Mouse (Mus musculus) liver, postnatal 0 days (tissue): Measurements from ENCODE around the gene Itpr1. TPM values are rescaled to one million over a fixed set of nuclear protein-coding genes. Genes with fewer than 3 reads are reported as not detected.

Experiments
- ATAC-seq: fragments of 200-750 bp; cut with Nextera tagmentation; 2 replicates; pipeline ENCODE4 v1.8.0; 2017; ENCODE audit warnings: mild to moderate bottlenecking, moderate library complexity
- DNase-seq: peaks from one replicate; pipeline ENCODE4 v3.0.0-alpha.2; 2016
- H3K27ac ChIP-seq: fragments of 300-500 bp; sonication (generic); 2 replicates; pipeline ENCODE4 v1.5.1; 2014; ENCODE audit warnings: antibody characterized with exemption, moderate library complexity, mild to moderate bottlenecking, low read depth
- H3K27me3 ChIP-seq: fragments of 300-500 bp; sonication (generic); 2 replicates; pipeline ENCODE4 v1.6.1; 2014; ENCODE audit warnings: low read length, control low read depth, mixed read lengths; ENCODE audit not compliant: insufficient read depth
- H3K36me3 ChIP-seq: fragments of 300-500 bp; sonication (generic); replicated peaks from 2 replicates; pipeline ENCODE4 v1.6.1; 2014; ENCODE audit warnings: mild to moderate bottlenecking, control low read depth, low read length, moderate library complexity, mixed read lengths; ENCODE audit not compliant: insufficient read depth
- H3K4me1 ChIP-seq: fragments of 300-500 bp; sonication (generic); 2 replicates; pipeline ENCODE4 v1.6.1; 2014; ENCODE audit warnings: antibody characterized with exemption, mild to moderate bottlenecking, control low read depth; ENCODE audit not compliant: insufficient read depth
- H3K4me2 ChIP-seq: fragments of 300-500 bp; sonication (generic); 2 replicates; pipeline ENCODE4 v1.6.1; 2014; ENCODE audit warnings: low read depth, mild to moderate bottlenecking, low read length, moderate library complexity, mixed read lengths
- H3K4me3 ChIP-seq: fragments of 300-500 bp; sonication (generic); 2 replicates; pipeline ENCODE4 v1.5.1; 2014; ENCODE audit warnings: low read depth, low read length
- H3K9ac ChIP-seq: fragments of 300-500 bp; sonication (generic); replicated peaks from 2 replicates; pipeline ENCODE4 v1.6.1; 2014; ENCODE audit warnings: mild to moderate bottlenecking, moderate library complexity
- H3K9me3 ChIP-seq: fragments of 300-500 bp; sonication (generic); 2 replicates; pipeline ENCODE4 v1.6.1; 2016; ENCODE audit warnings: mild to moderate bottlenecking, control low read depth, low read length, mixed read lengths
- CTCF ChIP-seq: sonication (generic); IDR thresholded peaks from 2 replicates; pipeline ENCODE4 v1.5.1; 2016; ENCODE audit warnings: antibody characterized with exemption, low read depth
- EP300 ChIP-seq: IDR thresholded peaks from 2 replicates; pipeline ENCODE4 v1.6.1; 2016; ENCODE audit warnings: antibody characterized with exemption, low read depth, mild to moderate bottlenecking
- WGBS: fragments of 180-500 bp; shearing (Covaris S2); extraction: QIAGEN DNeasy Blood & Tissue Kit; methylation state at CpG from one replicate; pipeline ENCODE4 v1.1.7; 2014; ENCODE audit not compliant: insufficient replicate concordance; 5-methylcytosine and 5-hydroxymethylcytosine counted together
- polyA plus RNA-seq: library from polyadenylated mRNA; unstranded; fragments of >200 nt; fragmentation: Nextera tagmentation; extraction: Ambion mirVana; gene quantifications from 2 replicates; pipeline ENCODE4 v1.2.1, GENCODE M21; 2015

Gene Itpr1
- polyA plus RNA-seq, 1 experiment from 2014 or later = 2.9 TPM

DNA sequence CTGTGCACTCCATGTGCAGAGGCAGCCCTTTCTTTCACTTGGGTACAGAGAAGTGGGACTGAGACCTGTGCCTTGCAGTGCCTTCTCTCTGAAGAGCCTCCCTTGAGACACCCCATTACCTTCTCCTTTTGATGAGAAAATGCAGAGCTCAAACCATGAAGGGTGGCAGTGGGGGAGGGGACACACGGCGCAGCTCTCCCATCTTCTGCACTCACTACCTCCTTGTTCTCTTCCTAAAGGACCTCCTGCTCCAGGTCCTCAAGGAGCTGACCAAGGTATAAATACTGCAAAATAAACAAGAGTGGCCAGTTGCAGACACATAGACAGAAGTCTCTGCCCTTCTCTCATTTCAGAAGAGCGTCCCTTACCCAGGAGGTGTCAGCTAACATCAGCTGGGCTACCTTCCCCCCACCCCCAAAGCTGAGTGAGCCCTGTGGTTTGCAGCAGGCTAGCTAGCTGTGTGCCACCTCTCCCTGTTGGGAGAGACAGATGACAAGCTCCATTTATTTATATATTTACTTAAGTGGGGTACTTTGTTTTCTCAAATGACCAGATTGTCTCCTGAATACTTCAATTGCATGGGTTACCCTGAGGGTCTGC is 255.4 kb downstream of the Itpr1 start:
- Histone ChIP-seq H3K4me1 (peaks cover 16% of the 10 kb centered on the region), H3K9ac (no peak overlapping the region), H3K27me3 (no peaks in the 10 kb centered on the region), H3K4me3 (no peak overlapping the region), H3K36me3 (no peaks in the 10 kb centered on the region; the same call in 1 of the 2 replicates), H3K9me3 (no peaks in the 10 kb centered on the region), H3K4me2 (no peak overlapping the region), H3K27ac (no peak overlapping the region)
- ATAC-seq (no peak), DNase-seq (no peak)
- 59% methylated on average over 3 of the region's 3 CpGs for WGBS
- no peak for TF ChIP-seq CTCF
- TF ChIP-seq EP300 = no peak

DNA sequence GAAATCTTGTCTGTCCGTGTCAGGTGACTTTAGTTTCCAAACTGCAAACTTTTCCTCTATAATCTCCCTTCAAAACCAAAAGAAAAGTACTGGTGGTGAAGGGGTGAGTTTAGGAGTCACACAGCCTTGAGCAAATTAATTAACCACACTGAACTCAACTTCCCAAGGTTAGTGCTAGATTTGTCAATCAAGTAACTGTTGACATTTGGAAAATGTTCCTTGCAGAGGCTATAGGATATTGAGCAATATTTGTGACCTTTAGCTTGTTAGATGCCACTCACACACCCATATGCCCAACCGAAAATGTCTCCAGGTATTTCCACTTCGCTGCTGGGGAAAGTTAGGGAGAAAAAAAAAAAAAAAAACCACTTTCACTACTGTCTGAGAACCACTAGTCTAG is 259.0 kb downstream of the Itpr1 start:
- WGBS = 50% methylated on average over 3 of the region's 3 CpGs

DNA sequence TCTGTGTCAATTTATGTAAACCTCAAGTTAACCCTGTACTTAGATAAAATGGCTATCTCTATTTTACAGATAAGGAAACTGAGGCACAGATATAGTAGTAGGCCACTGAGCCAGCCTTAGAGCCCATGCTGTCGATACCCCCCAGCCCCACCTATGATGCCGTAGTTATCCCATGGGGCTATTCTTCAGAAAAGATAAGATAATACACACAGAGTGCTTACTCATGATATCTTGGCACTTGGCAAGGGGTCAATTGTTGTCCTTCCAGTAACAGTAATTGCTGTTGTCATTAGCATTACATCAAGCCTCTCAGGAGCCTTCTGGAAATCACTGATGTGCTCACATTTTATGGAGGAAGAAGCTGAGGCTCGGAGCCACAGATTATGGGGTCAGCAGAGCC is 259.9 kb downstream of the Itpr1 start:
- DNase-seq = no peak
- no peak overlapping the region for H3K4me3 ChIP-seq
- no peak overlapping the region for H3K9ac ChIP-seq
- H3K4me2 ChIP-seq = no peak overlapping the region
- no peak for TF ChIP-seq CTCF
- TF ChIP-seq EP300 = no peak
- H3K36me3 ChIP-seq = peaks cover 2% of the 10 kb centered on the region; the same call in 1 of the 2 replicates
- peaks cover 28% of the 10 kb centered on the region for H3K4me1 ChIP-seq
- ATAC-seq = no peak
- H3K27me3 ChIP-seq = no peaks in the 10 kb centered on the region
- WGBS = 56% methylated on average over 3 of the region's 3 CpGs
- no peak overlapping the region for H3K27ac ChIP-seq
- no peaks in the 10 kb centered on the region for H3K9me3 ChIP-seq

More for the DNA sequence above, 259.0 kb downstream of the Itpr1 start:
- peak; percentile 77 for TF ChIP-seq EP300
- no peak for TF ChIP-seq CTCF
- H3K4me1 ChIP-seq = peaks cover 20% of the 10 kb centered on the region
- no peak overlapping the region for H3K4me3 ChIP-seq
- peak overlapping the region; percentile 26; the same call in 1 of the 2 replicates for H3K9ac ChIP-seq
- no peaks in the 10 kb centered on the region for H3K9me3 ChIP-seq
- H3K36me3 ChIP-seq = no peaks in the 10 kb centered on the region; the same call in 1 of the 2 replicates
- ATAC-seq = peak; percentile 84
- H3K27ac ChIP-seq = peak overlapping the region; percentile 72
- H3K27me3 ChIP-seq = no peaks in the 10 kb centered on the region
- H3K4me2 ChIP-seq = peak overlapping the region; percentile 38
- DNase-seq = no peak

DNA sequence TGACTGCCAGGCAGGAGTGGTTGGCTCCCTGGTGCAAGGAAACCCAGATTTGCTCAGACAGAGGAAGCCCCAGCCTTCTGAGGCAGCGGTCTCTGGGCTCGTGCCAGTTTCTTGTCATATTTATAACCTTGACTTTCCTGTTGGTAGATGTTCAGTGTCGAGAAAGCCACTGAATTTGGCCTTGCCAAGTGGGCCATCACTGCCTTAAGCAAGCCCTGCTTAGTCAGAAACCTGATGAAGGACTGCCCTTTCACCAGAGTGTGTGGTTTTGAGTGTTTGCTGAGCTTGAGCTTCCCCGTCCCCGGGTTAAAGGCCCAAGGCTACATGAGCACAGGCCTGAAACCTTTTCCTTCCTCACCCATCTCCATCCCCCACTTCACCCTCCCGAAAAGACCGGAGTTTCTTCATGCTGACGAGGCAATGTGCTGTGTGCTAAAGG is 263.9 kb downstream of the Itpr1 start:
- Histone ChIP-seq H3K27me3 (no peaks in the 10 kb centered on the region), H3K27ac (peak overlapping the region; percentile 82), H3K36me3 (peaks cover 10% of the 10 kb centered on the region), H3K4me2 (no peak overlapping the region), H3K4me1 (peaks cover 16% of the 10 kb centered on the region), H3K9ac (no peak overlapping the region), H3K4me3 (no peak overlapping the region), H3K9me3 (no peaks in the 10 kb centered on the region)
- TF ChIP-seq CTCF (no peak), EP300 (0 out of 2 replicates have a peak, but pooled peaks have one; percentile 23)
- WGBS = 24% methylated on average over 8 of the region's 8 CpGs
- DNase-seq = peak; percentile 45
- ATAC-seq = peak; percentile 66

DNA sequence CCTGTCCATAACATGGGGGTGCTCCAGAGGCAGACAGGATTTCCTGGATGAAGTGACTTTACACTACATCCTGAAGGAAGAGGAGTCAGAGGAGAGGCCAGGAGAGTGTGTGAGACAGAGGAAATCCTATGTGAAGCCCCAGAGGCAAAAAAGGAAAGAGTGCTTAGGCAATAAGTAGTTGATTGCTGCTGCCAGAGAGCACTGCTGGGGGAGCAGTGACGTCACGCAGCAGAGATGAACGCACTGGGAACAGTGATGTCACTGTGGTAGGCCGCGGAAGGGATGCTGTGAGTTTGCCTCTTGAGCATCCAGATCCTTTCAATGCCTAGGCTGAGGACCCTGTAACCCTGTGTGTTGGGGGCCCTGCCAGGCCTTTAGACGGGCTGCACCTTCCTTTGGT is 264.7 kb downstream of the Itpr1 start:
- 76% methylated on average over 6 of the region's 6 CpGs for WGBS
- peak overlapping the region; percentile 82 for H3K27ac ChIP-seq
- ATAC-seq = peak; percentile 14; the same call in 1 of the 2 replicates

DNA sequence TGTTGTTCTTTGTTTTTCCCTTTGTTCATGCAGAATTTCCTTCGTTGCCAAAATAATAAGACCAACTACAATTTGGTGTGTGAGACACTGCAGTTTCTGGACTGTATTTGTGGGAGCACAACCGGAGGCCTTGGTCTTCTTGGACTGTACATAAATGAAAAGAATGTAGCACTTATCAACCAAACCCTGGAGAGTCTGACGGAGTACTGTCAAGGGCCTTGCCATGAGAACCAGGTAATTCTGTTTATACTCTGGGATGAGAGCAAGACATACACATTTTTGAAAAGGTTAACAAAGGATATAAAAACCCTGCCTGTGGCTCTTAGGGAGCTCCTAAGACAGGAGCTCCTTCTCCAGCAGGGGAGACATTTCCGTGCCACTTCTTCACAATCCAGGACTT is 268.3 kb downstream of the Itpr1 start:
- Histone ChIP-seq H3K4me2 (no peak overlapping the region), H3K27me3 (no peaks in the 10 kb centered on the region), H3K4me1 (peaks cover 12% of the 10 kb centered on the region), H3K4me3 (no peak overlapping the region), H3K9ac (no peak overlapping the region), H3K9me3 (no peaks in the 10 kb centered on the region), H3K27ac (no peak overlapping the region), H3K36me3 (peaks cover 10% of the 10 kb centered on the region)
- TF ChIP-seq CTCF = no peak
- TF ChIP-seq EP300 = no peak
- whole genome bisulfite sequencing = 81% methylated on average over 4 of the region's 4 CpGs
- ATAC-seq = no peak
- no peak for DNase-seq

More for the DNA sequence above, 264.7 kb downstream of the Itpr1 start:
- Histone ChIP-seq H3K4me3 (no peak overlapping the region), H3K27me3 (no peaks in the 10 kb centered on the region), H3K9ac (no peak overlapping the region), H3K4me2 (0 out of 2 replicates have a peak overlapping the region, but pooled peaks have one; percentile 9), H3K4me1 (peaks cover 13% of the 10 kb centered on the region), H3K9me3 (no peaks in the 10 kb centered on the region), H3K36me3 (peaks cover 10% of the 10 kb centered on the region)
- DNase-seq = no peak
- TF ChIP-seq EP300 (no peak), CTCF (no peak)
